Mouse (Mus musculus): ENCODE measurements around the gene Il1b. TPM values are rescaled to one million over a fixed set of nuclear protein-coding genes. Genes with fewer than 3 reads are reported as not detected.

Gene Il1b
- 1.1 TPM for polyA plus RNA-seq (2014; fragmentation: Illumina TruSeq; extraction: RNeasy Lipid Tissue Mini Kit (QIAGEN cat#74804))

DNA sequence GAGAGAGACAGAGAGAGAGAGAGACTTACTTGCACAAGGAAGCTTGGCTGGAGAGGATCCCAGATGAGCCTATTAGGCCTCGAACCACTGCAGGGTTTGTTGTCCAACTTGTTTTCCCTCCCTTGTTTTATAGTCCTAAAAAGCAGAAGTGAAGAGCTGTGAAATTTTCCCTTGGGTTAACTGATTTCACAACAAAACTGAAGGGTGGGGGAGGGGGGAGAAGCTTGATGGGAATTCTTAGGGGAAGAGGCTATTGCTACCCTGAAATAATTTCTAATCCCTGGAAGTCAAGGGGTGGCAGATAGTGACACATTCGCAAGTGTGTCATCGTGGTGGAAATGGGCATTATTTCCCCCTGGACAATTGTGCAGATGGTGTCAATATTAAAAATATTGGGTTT is at the start of gene Il1b:
Gene Il1b (minus strand): TSS at position 101 of the 400 bp plus-strand sequence.

Other genes starting within 250 kb of the Il1b start
- gene Chchd5, start 241.4 kb downstream of the Il1b start, polyA plus RNA-seq (2014; fragmentation: Illumina TruSeq; extraction: RNeasy Lipid Tissue Mini Kit (QIAGEN cat#74804)): 5.7 TPM
- 31.1 TPM for gene Slc20a1, start 172.4 kb downstream of the Il1b start, polyA plus RNA-seq (2014; fragmentation: Illumina TruSeq; extraction: RNeasy Lipid Tissue Mini Kit (QIAGEN cat#74804))
- gene Ckap2l, start 73.9 kb downstream of the Il1b start, polyA plus RNA-seq (2014; fragmentation: Illumina TruSeq; extraction: RNeasy Lipid Tissue Mini Kit (QIAGEN cat#74804)): 35.1 TPM
- 2.3 TPM for gene Il1a, start 61.2 kb downstream of the Il1b start, polyA plus RNA-seq (2014; fragmentation: Illumina TruSeq; extraction: RNeasy Lipid Tissue Mini Kit (QIAGEN cat#74804))
- gene F830045P16Rik, start 165.5 kb upstream of the Il1b start, polyA plus RNA-seq (2014; fragmentation: Illumina TruSeq; extraction: RNeasy Lipid Tissue Mini Kit (QIAGEN cat#74804)): not detected
- 34.1 TPM for gene Sirpa, start 221.7 kb upstream of the Il1b start, polyA plus RNA-seq (2014; fragmentation: Illumina TruSeq; extraction: RNeasy Lipid Tissue Mini Kit (QIAGEN cat#74804))